Mouse (Mus musculus): Measurements from ENCODE around the gene Sytl3.
"Not testable (repeated sequence)": the region's sequence is repeated elsewhere in the genome, so short reads cannot be mapped to it uniquely, and the experiment has no call there.

- not testable (repeated sequence) for TF ChIP-seq CTCF (IDR thresholded peaks at IDR 0.05; ENCODE audit: control insufficient read depth, insufficient read depth, low read length); POLR2A (IDR thresholded peaks at IDR 0.05; ENCODE audit: borderline replicate concordance, control insufficient read depth, low read depth, low read length)
Observed at GRCm38 (mm10) chr17:6650904-6651565, 7.9 kb upstream of the Sytl3 start.

All from bone marrow, adult 2 months (tissue).